Mouse (Mus musculus) cerebellum, adult 2 months (tissue): ENCODE data around the gene Kcnmb1. TPM values are rescaled to one million over a fixed set of nuclear protein-coding genes. Genes with fewer than 3 reads are reported as not detected.

Experiments used
- DNase-seq, 2 experiments: peaks; one replicate each; pipeline ENCODE4 v3.0.0; 2021
- H3K27ac ChIP-seq: fragments of 200-500 bp; 2 replicates; pipeline ENCODE4 v1.5.1; 2012; ENCODE audit warnings: low read length, control low read depth, inconsistent platforms; ENCODE audit not compliant: insufficient read depth
- H3K27me3 ChIP-seq: fragments of 200-500 bp; 2 replicates; pipeline ENCODE4 v1.6.1; 2012; ENCODE audit warnings: inconsistent platforms, mild to moderate bottlenecking, low read length, moderate library complexity; ENCODE audit not compliant: control insufficient read depth, insufficient read depth
- H3K4me1 ChIP-seq: fragments of 200-500 bp; 2 replicates; pipeline ENCODE4 v1.6.1; 2011; ENCODE audit warnings: low read length; ENCODE audit not compliant: control insufficient read depth, insufficient read depth
- H3K4me3 ChIP-seq: fragments of 200-500 bp; replicated peaks from 2 replicates; pipeline ENCODE3; 2011; ENCODE audit warnings: mild to moderate bottlenecking, low read depth, low read length, control low read depth; ENCODE audit not compliant: insufficient read depth
- CTCF ChIP-seq: fragments of 200-500 bp; IDR thresholded peaks from 2 replicates; pipeline ENCODE4 v1.5.1; 2011; ENCODE audit warnings: low read depth, mild to moderate bottlenecking, control low read depth, low read length, moderate library complexity, borderline replicate concordance; ENCODE audit not compliant: insufficient read depth
- POLR2A ChIP-seq: fragments of 200-500 bp; IDR thresholded peaks from 2 replicates; pipeline ENCODE4 v1.6.1; 2011; ENCODE audit warnings: low read length, control low read depth, borderline replicate concordance; ENCODE audit not compliant: insufficient read depth
- WGBS: fragments of 180-500 bp; shearing (Covaris S2); methylation state at CpG from one replicate; pipeline ENCODE4 v1.1.7; 2018; 5-methylcytosine and 5-hydroxymethylcytosine counted together
- polyA plus RNA-seq: library from polyadenylated mRNA; depleted of rRNA; stranded (reverse); fragments of >200 nt; gene quantifications from 2 replicates; pipeline ENCODE4 v1.2.3, GENCODE M21; 2012

Gene Kcnmb1
- polyA plus RNA-seq, 1 experiment = 0.62 TPM

GRCm38 (mm10) chr11:33965380-33965779 is 2.6 kb downstream of the Kcnmb1 start:
- no peak for DNase-seq
- H3K27ac ChIP-seq = no peak overlapping the region

GRCm38 (mm10) chr11:33967708-33968107 is 4.9 kb downstream of the Kcnmb1 start:
- DNase-seq = no peak
- Histone ChIP-seq H3K27ac (no peak overlapping the region), H3K4me1 (no peaks in the 10 kb centered on the region), H3K4me3 (no peak overlapping the region), H3K27me3 (no peaks in the 10 kb centered on the region; the same call in 1 of the 2 replicates)
- 92% methylated on average over 4 of the region's 4 CpGs for WGBS
- no peak for TF ChIP-seq CTCF
- TF ChIP-seq POLR2A = no peak

More at GRCm38 (mm10) chr11:33965380-33965779, 2.6 kb downstream of the Kcnmb1 start:
- WGBS = 49% methylated on average over 2 of the region's 2 CpGs
- no peaks in the 10 kb centered on the region; the same call in 1 of the 2 replicates for H3K27me3 ChIP-seq
- H3K4me1 ChIP-seq = no peaks in the 10 kb centered on the region
- no peak overlapping the region for H3K4me3 ChIP-seq
- TF ChIP-seq CTCF (no peak), POLR2A (no peak)

- 61% methylated on average over 3 of the region's 3 CpGs for WGBS
- DNase-seq = no peak
- TF ChIP-seq POLR2A (no peak), CTCF (no peak)
- Histone ChIP-seq H3K4me1 (peaks cover under 1% of the 10 kb centered on the region; the same call in 1 of the 2 replicates), H3K4me3 (no peak overlapping the region), H3K27me3 (no peaks in the 10 kb centered on the region; the same call in 1 of the 2 replicates), H3K27ac (no peak overlapping the region)
Measured at GRCm38 (mm10) chr11:33969199-33969598, 6.4 kb downstream of the Kcnmb1 start.

- no peak overlapping the region for H3K27ac ChIP-seq
- peaks cover 9% of the 10 kb centered on the region; the same call in 1 of the 2 replicates for H3K4me1 ChIP-seq
- H3K4me3 ChIP-seq = no peak overlapping the region
- DNase-seq = no peak
- H3K27me3 ChIP-seq = no peaks in the 10 kb centered on the region; the same call in 1 of the 2 replicates
- TF ChIP-seq CTCF (no peak), POLR2A (no peak)
- WGBS = 62% methylated on average over 7 of the region's 7 CpGs
Measured at GRCm38 (mm10) chr11:33972114-33972513, 9.3 kb downstream of the Kcnmb1 start.

GRCm38 (mm10) chr11:33974341-33975040 is 11.7 kb downstream of the Kcnmb1 start:
- Histone ChIP-seq H3K4me1 (peaks cover 9% of the 10 kb centered on the region; the same call in 1 of the 2 replicates), H3K27ac (no peak overlapping the region), H3K4me3 (no peak overlapping the region), H3K27me3 (no peaks in the 10 kb centered on the region; the same call in 1 of the 2 replicates)
- WGBS = 32% methylated on average over 14 of the region's 14 CpGs
- peak; percentile 15 to 39 for DNase-seq
- TF ChIP-seq POLR2A (no peak), CTCF (no peak)

- WGBS = 11% methylated on average over 2 of the region's 2 CpGs
- Histone ChIP-seq H3K27ac (no peak overlapping the region), H3K27me3 (no peaks in the 10 kb centered on the region; the same call in 1 of the 2 replicates), H3K4me3 (no peak overlapping the region), H3K4me1 (peaks cover 9% of the 10 kb centered on the region; the same call in 1 of the 2 replicates)
- TF ChIP-seq POLR2A = no peak
- no peak for TF ChIP-seq CTCF
- no peak for DNase-seq
Measured at GRCm38 (mm10) chr11:33975121-33975520, 12.3 kb downstream of the Kcnmb1 start.

- Histone ChIP-seq H3K4me3 (no peak overlapping the region), H3K27ac (no peak overlapping the region), H3K4me1 (no peaks in the 10 kb centered on the region), H3K27me3 (no peaks in the 10 kb centered on the region; the same call in 1 of the 2 replicates)
- no peak for DNase-seq
- TF ChIP-seq POLR2A = no peak
- TF ChIP-seq CTCF = no peak
- 82% methylated on average over 4 of the region's 4 CpGs for WGBS
Measured at GRCm38 (mm10) chr11:33980146-33980545, 17.3 kb downstream of the Kcnmb1 start.

- no peak overlapping the region for H3K27ac ChIP-seq
- no peak for DNase-seq
- H3K27me3 ChIP-seq = no peaks in the 10 kb centered on the region; the same call in 1 of the 2 replicates
- WGBS = 96% methylated on average over 2 of the region's 2 CpGs
- H3K4me1 ChIP-seq = no peaks in the 10 kb centered on the region
- no peak for TF ChIP-seq CTCF
- TF ChIP-seq POLR2A = no peak
- no peak overlapping the region for H3K4me3 ChIP-seq
Measured at GRCm38 (mm10) chr11:33986525-33986924, 23.7 kb downstream of the Kcnmb1 start.
